Mouse (Mus musculus) heart, adult 2 months (tissue): ENCODE data around the gene Prnd. TPM values are rescaled to one million over a fixed set of nuclear protein-coding genes. Genes with fewer than 3 reads are reported as not detected.

Experiments used
- DNase-seq, 2 experiments: peaks; one replicate each; pipeline ENCODE4 v3.0.0; 2021
- H3K27ac ChIP-seq: fragments of 200-600 bp; 2 replicates; pipeline ENCODE4 v1.8.1; 2022
- H3K27me3 ChIP-seq: fragments of 200-500 bp; 2 replicates; pipeline ENCODE4 v1.6.1; 2012; ENCODE audit warnings: mild to moderate bottlenecking, low read length, inconsistent platforms, mixed read lengths; ENCODE audit not compliant: control insufficient read depth, insufficient read depth
- H3K36me3 ChIP-seq: fragments of 200-500 bp; 2 replicates; pipeline ENCODE4 v1.6.1; 2012; ENCODE audit warnings: low read length, inconsistent platforms; ENCODE audit not compliant: control insufficient read depth, insufficient read depth
- H3K4me1 ChIP-seq: fragments of 200-500 bp; 2 replicates; pipeline ENCODE4 v1.6.1; 2011; ENCODE audit warnings: low read length; ENCODE audit not compliant: control insufficient read depth, insufficient read depth
- H3K4me3 ChIP-seq: fragments of 200-600 bp; 2 replicates; pipeline ENCODE4 v1.8.1; 2022
- H3K79me2 ChIP-seq: fragments of 200-500 bp; replicated peaks from 2 replicates; pipeline ENCODE4 v1.6.1; 2012; ENCODE audit warnings: mild to moderate bottlenecking, inconsistent platforms, low read length, moderate library complexity, mixed read lengths; ENCODE audit not compliant: control insufficient read depth, insufficient read depth
- H3K9ac ChIP-seq: fragments of 200-500 bp; 2 replicates; pipeline ENCODE4 v1.6.1; 2012; ENCODE audit warnings: low read depth, mild to moderate bottlenecking, control low read depth, inconsistent platforms, low read length, mixed read lengths
- CTCF ChIP-seq: fragments of 200-600 bp; IDR thresholded peaks from 2 replicates; pipeline ENCODE4 v1.8.1; 2022; ENCODE audit warnings: antibody characterized with exemption, mild to moderate bottlenecking, moderate library complexity
- EP300 ChIP-seq: fragments of 200-500 bp; IDR thresholded peaks from 2 replicates; pipeline ENCODE4 v1.6.1; 2011; ENCODE audit warnings: low read depth, low read length, control low read depth; ENCODE audit not compliant: insufficient read depth
- POLR2A ChIP-seq: fragments of 200-500 bp; IDR thresholded peaks from 2 replicates; pipeline ENCODE4 v1.6.1; 2011; ENCODE audit warnings: mild to moderate bottlenecking, low read depth, low read length, control low read depth; ENCODE audit not compliant: insufficient read depth
- WGBS: fragments of 180-500 bp; shearing (Covaris S2); methylation state at CpG from one replicate; pipeline ENCODE4 v1.1.7; 2018; 5-methylcytosine and 5-hydroxymethylcytosine counted together
- intact Hi-C: fragments of 180-260 bp; cut with DNase I; formaldehyde crosslinking; loops from one replicate; pipeline ENCODE4 v1.15.1; 2025
- long read RNA-seq: library from polyadenylated mRNA; stranded (forward); transcript quantifications from one replicate; pipeline ENCODE4 v2.0.0, GENCODE M21; 2021
- polyA plus RNA-seq: library from polyadenylated mRNA; depleted of rRNA; stranded (reverse); fragments of >200 nt; gene quantifications from 2 replicates; pipeline ENCODE4 v1.2.3, GENCODE M21; 2012; rRNA removed
- total RNA-seq, 2 experiments: library from RNA; stranded (reverse); gene quantifications; 2 replicates each; pipeline ENCODE4 v1.2.3; 2021

Prnd gene
- total RNA-seq (1 to 10 TPM in 1 of 2 experiments, under 1 TPM in 1; 0.65 to 1.2 TPM), polyA plus RNA-seq (3.8 and 9.9 TPM in 2 replicates)
- long read RNA-seq, partial matches to known transcripts = 0 of 3 reads
- long read RNA-seq, other reads (novel, unspliced or antisense) = 0 of 3 reads

- no peak for TF ChIP-seq POLR2A
- no peak for TF ChIP-seq EP300
- no peak for TF ChIP-seq CTCF
- no peaks in the 10 kb centered on the region for H3K79me2 ChIP-seq
- intact Hi-C loops = loop anchor here (5.0 kb wide), 1 partner anchor 43 kb away; the partner anchor contains the start of genes Prn and Prnp
- DNase-seq = no peak
- no peaks in the 10 kb centered on the region for H3K36me3 ChIP-seq
- 15% methylated on average over 11 of the region's 11 CpGs for WGBS
- no peak within 1 kb of the TSS for H3K9ac ChIP-seq
- no peak within 1 kb of the TSS for H3K27ac ChIP-seq
- no peak within 1 kb of the TSS for H3K4me3 ChIP-seq
- H3K27me3 ChIP-seq = no peaks in the 10 kb centered on the region
- H3K4me1 ChIP-seq = peaks cover 6% of the 10 kb centered on the region; the same call in 1 of the 2 replicates
Observed at GRCm38 (mm10) chr2:131950598-131951095, at the start of gene Prnd. Gene Prnd (plus strand): TSS chr2:131950861.

GRCm38 (mm10) chr2:131902423-131902822 is 48.2 kb upstream of the Prnd start:
- no peak for DNase-seq
- no peak for TF ChIP-seq EP300
- TF ChIP-seq CTCF = no peak
- TF ChIP-seq POLR2A = no peak
- Histone ChIP-seq H3K4me1 (peaks cover 4% of the 10 kb centered on the region), H3K27me3 (no peaks in the 10 kb centered on the region), H3K36me3 (no peaks in the 10 kb centered on the region), H3K79me2 (no peaks in the 10 kb centered on the region), H3K4me3 (no peak overlapping the region), H3K9ac (no peak overlapping the region), H3K27ac (peak overlapping the region; percentile 5; the same call in 1 of the 2 replicates)
- intact Hi-C loops = loop anchor here (5.0 kb wide), 1 partner anchor 35 kb away; no protein-coding TSS in a partner anchor
- 23% methylated on average over 3 of the region's 3 CpGs for WGBS

- no peaks in the 10 kb centered on the region for H3K36me3 ChIP-seq
- H3K4me3 ChIP-seq = no peak overlapping the region
- TF ChIP-seq EP300 (peak; percentile 80), CTCF (no peak)
- H3K27ac ChIP-seq = peak overlapping the region; percentile 50
- H3K79me2 ChIP-seq = no peaks in the 10 kb centered on the region
- WGBS = 2% methylated on average over 8 of the region's 8 CpGs
- intact Hi-C loops = loop anchor here (5.0 kb wide), 1 partner anchor 34 kb away; no protein-coding TSS in a partner anchor
- no peaks in the 10 kb centered on the region for H3K27me3 ChIP-seq
- peaks cover 4% of the 10 kb centered on the region for H3K4me1 ChIP-seq
- no peak overlapping the region for H3K9ac ChIP-seq
- peak; percentile 62 to 82 for DNase-seq
Observed at GRCm38 (mm10) chr2:131902867-131903266, 47.8 kb upstream of the Prnd start.

- Histone ChIP-seq H3K36me3 (no peaks in the 10 kb centered on the region), H3K9ac (no peak overlapping the region), H3K27ac (no peak overlapping the region), H3K27me3 (no peaks in the 10 kb centered on the region), H3K4me1 (peaks cover 7% of the 10 kb centered on the region), H3K79me2 (no peaks in the 10 kb centered on the region), H3K4me3 (no peak overlapping the region)
- DNase-seq = no peak
- 37% methylated on average over 5 of the region's 5 CpGs for WGBS
- TF ChIP-seq POLR2A (no peak), CTCF (no peak), EP300 (no peak)
- intact Hi-C loops = loop anchor here (5.0 kb wide), 3 partner anchors 47 to 242 kb away; partner anchors contain the start of genes Prnd and Slc23a2
Observed at GRCm38 (mm10) chr2:131905025-131905424, 45.6 kb upstream of the Prnd start.

GRCm38 (mm10) chr2:131905776-131906175 is 44.9 kb upstream of the Prnd start:
- TF ChIP-seq CTCF (no peak), POLR2A (no peak), EP300 (no peak)
- Histone ChIP-seq H3K27ac (no peak overlapping the region), H3K36me3 (peaks cover 2% of the 10 kb centered on the region; the same call in 1 of the 2 replicates), H3K79me2 (no peaks in the 10 kb centered on the region), H3K4me3 (no peak overlapping the region), H3K4me1 (peaks cover 7% of the 10 kb centered on the region), H3K9ac (no peak overlapping the region), H3K27me3 (no peaks in the 10 kb centered on the region)
- intact Hi-C loops = loop anchor here (5.0 kb wide), 3 partner anchors 47 to 242 kb away; partner anchors contain the start of genes Prnd and Slc23a2
- no peak for DNase-seq
- WGBS = 58% methylated on average over 6 of the region's 6 CpGs

- WGBS = 90% methylated on average over 3 of the region's 3 CpGs
- H3K36me3 ChIP-seq = peaks cover 2% of the 10 kb centered on the region; the same call in 1 of the 2 replicates
- intact Hi-C loops = loop anchor here (5.0 kb wide), 3 partner anchors 46 to 241 kb away; partner anchors contain the start of genes Prnd and Slc23a2
- no peak overlapping the region for H3K4me3 ChIP-seq
- no peaks in the 10 kb centered on the region for H3K27me3 ChIP-seq
- H3K79me2 ChIP-seq = no peaks in the 10 kb centered on the region
- no peak overlapping the region for H3K9ac ChIP-seq
- no peak overlapping the region for H3K27ac ChIP-seq
- TF ChIP-seq POLR2A (no peak), CTCF (no peak), EP300 (no peak)
- peaks cover 8% of the 10 kb centered on the region for H3K4me1 ChIP-seq
- DNase-seq = no peak
Observed at GRCm38 (mm10) chr2:131906266-131906665, 44.4 kb upstream of the Prnd start.
